ENCODE assay signal across 19 mouse cellular contexts in genomic region chr17:87770766-87771165, GRCm38 (mm10). TPM values are rescaled to one million over a fixed set of nuclear protein-coding genes. Genes with fewer than 3 reads are reported as not detected.
DNase-seq lines count a peak whose midpoint lies in the region; ATAC-seq and TF ChIP-seq lines count a peak whose summit lies in the region.
"Had no signal": no experiment of that assay in that cellular context is flagged by ENCODE, and none has a peak within 500 bp of the region (broad histone marks: within the 10 kb centered on the region; RNA-seq: fewer than 3 reads in every experiment).

No protein-coding gene starts in this region.

- H3K27me3 ChIP-seq in hindbrain, postnatal 0 days (ENCODE audit: insufficient read depth, low read length), result no peaks in the 10 kb centered on the region
- H3K27me3 ChIP-seq in hindbrain, embryonic 12.5 days, result no peaks in the 10 kb centered on the region
- no peaks in the 10 kb centered on the region for H3K27me3 ChIP-seq in cerebellum, adult 2 months (ENCODE audit: control insufficient read depth, insufficient read depth, low read length)
- H3K27me3 ChIP-seq: embryonic facial prominence, embryonic 12.5 days; liver, embryonic 15.5 days; neural tube, embryonic 15.5 days had no signal

- H3K4me1 ChIP-seq in hindbrain, postnatal 0 days (ENCODE audit: insufficient read depth, low read length), result no peaks in the 10 kb centered on the region
- H3K4me1 ChIP-seq in hindbrain, embryonic 12.5 days, result no peaks in the 10 kb centered on the region
- H3K4me1 ChIP-seq in cerebellum, adult 2 months (ENCODE audit: control insufficient read depth, insufficient read depth, low read length), result peaks cover 37% of the 10 kb centered on the region
- peaks cover 45% of the 10 kb centered on the region for H3K4me1 ChIP-seq in olfactory bulb, adult 2 months (ENCODE audit: control insufficient read depth, insufficient read depth, low read length)
- H3K4me1 ChIP-seq: embryonic facial prominence, embryonic 12.5 days; limb, embryonic 10.5 days; liver, embryonic 15.5 days; neural tube, embryonic 15.5 days had no signal

- WGBS in hindbrain, postnatal 0 days, result 33% methylated on average over 5 of the region's 5 CpGs
- 40% methylated on average over 5 of the region's 5 CpGs for WGBS in hindbrain, embryonic 12.5 days
- under 1% methylated on average over 5 of the region's 5 CpGs for WGBS in cerebellum, adult 2 months
- WGBS in olfactory bulb, adult 2 months, result 39% methylated on average over 5 of the region's 5 CpGs

- ATAC-seq in hindbrain, postnatal 0 days, result peak; percentile 71
- no peak for ATAC-seq in hindbrain, embryonic 12.5 days (ENCODE audit: low FRiP score)
- ATAC-seq in megakaryocyte progenitor cell, adult 5-6 weeks (replicated peaks; ENCODE audit: poor library complexity), result no peak
- ATAC-seq: forebrain, embryonic 14.5 days had no signal

- no peaks in the 10 kb centered on the region for H3K36me3 ChIP-seq in hindbrain, postnatal 0 days (ENCODE audit: insufficient read depth, low read length)
- no peaks in the 10 kb centered on the region for H3K36me3 ChIP-seq in hindbrain, embryonic 12.5 days
- H3K36me3 ChIP-seq: embryonic facial prominence, embryonic 12.5 days; limb, embryonic 10.5 days; liver, embryonic 15.5 days; neural tube, embryonic 15.5 days had no signal

- peak; percentile 30; the same call in 1 of the 2 replicates for TF ChIP-seq POLR2A in cerebellum, adult 2 months (IDR thresholded peaks at IDR 0.05; ENCODE audit: borderline replicate concordance, insufficient read depth, low read length)
- no peak for TF ChIP-seq POLR2A in olfactory bulb, adult 2 months (IDR thresholded peaks at IDR 0.05; ENCODE audit: insufficient read depth, low read depth, low read length)

- H3K4me2 ChIP-seq in hindbrain, postnatal 0 days (ENCODE audit: low read depth, low read length), result no peak overlapping the region
- H3K4me2 ChIP-seq in hindbrain, embryonic 12.5 days (replicated peaks), result no peak overlapping the region
- H3K4me2 ChIP-seq: embryonic facial prominence, embryonic 12.5 days; liver, embryonic 15.5 days; neural tube, embryonic 15.5 days had no signal

- peak; percentile 49 for DNase-seq in hindbrain, postnatal 0 days (ENCODE audit: low spot score)
- peak; percentile 15 for DNase-seq in adrenal gland, adult 8-10 months
- peak; percentile 91 to 96 for DNase-seq in cerebellum, adult 2 months
- DNase-seq in right cerebral cortex, postnatal 4 days, result no peak
- DNase-seq: layer of hippocampus, adult 9-11 months; lung, postnatal 4 days; thymus, postnatal 4 days had no signal

- no peak for TF ChIP-seq CTCF in hindbrain, postnatal 0 days (IDR thresholded peaks at IDR 0.05; ENCODE audit: low read depth)
- TF ChIP-seq CTCF in cerebellum, adult 2 months (IDR thresholded peaks at IDR 0.05; ENCODE audit: borderline replicate concordance, insufficient read depth, low read depth, low read length), result peak; percentile 18; the same call in 1 of the 2 replicates
- no peak for TF ChIP-seq CTCF in olfactory bulb, adult 2 months (IDR thresholded peaks at IDR 0.05; ENCODE audit: insufficient read depth, low read depth, low read length)

- no peaks in the 10 kb centered on the region for H3K9me3 ChIP-seq in hindbrain, postnatal 0 days (ENCODE audit: low read length)
- 0 out of 2 replicates have a peak, but pooled peaks cover 2% of the 10 kb centered on the region for H3K9me3 ChIP-seq in hindbrain, embryonic 12.5 days (replicated peaks)
- H3K9me3 ChIP-seq: embryonic facial prominence, embryonic 12.5 days; limb, embryonic 10.5 days; liver, embryonic 15.5 days; neural tube, embryonic 15.5 days had no signal

- H3K4me3 ChIP-seq in hindbrain, postnatal 0 days (ENCODE audit: low read length), result no peak overlapping the region
- no peak overlapping the region for H3K4me3 ChIP-seq in hindbrain, embryonic 12.5 days
- H3K4me3 ChIP-seq in cerebellum, adult 2 months (replicated peaks; ENCODE audit: insufficient read depth, low read depth, low read length), result no peak overlapping the region
- H3K4me3 ChIP-seq in olfactory bulb, adult 2 months (ENCODE audit: insufficient read depth, low read depth, low read length), result no peak overlapping the region
- H3K4me3 ChIP-seq: embryonic facial prominence, embryonic 12.5 days; limb, embryonic 10.5 days; liver, embryonic 15.5 days; neural tube, embryonic 15.5 days had no signal

- H3K27ac ChIP-seq in hindbrain, postnatal 0 days, result no peak overlapping the region
- H3K27ac ChIP-seq in hindbrain, embryonic 12.5 days, result no peak overlapping the region
- peak overlapping the region; percentile 41 for H3K27ac ChIP-seq in cerebellum, adult 2 months (ENCODE audit: insufficient read depth, low read length)
- H3K27ac ChIP-seq in olfactory bulb, adult 2 months (ENCODE audit: insufficient read depth, low read depth, low read length), result peak overlapping the region; percentile 12; the same call in 1 of the 2 replicates
- H3K27ac ChIP-seq: embryonic facial prominence, embryonic 12.5 days; limb, embryonic 10.5 days; liver, embryonic 15.5 days; neural tube, embryonic 15.5 days had no signal

- no peak overlapping the region for H3K9ac ChIP-seq in hindbrain, postnatal 0 days (replicated peaks; ENCODE audit: low read length)
- no peak overlapping the region for H3K9ac ChIP-seq in hindbrain, embryonic 12.5 days
- H3K9ac ChIP-seq: embryonic facial prominence, embryonic 12.5 days; liver, embryonic 15.5 days; neural tube, embryonic 15.5 days had no signal

RNA-seq across cellular contexts. Expression of gene Kcnk12, which starts 27.0 kb away (rescaled TPM):
- total RNA-seq in hindbrain, postnatal 0 days (2014; rRNA removed), result 12.8 and 19.5 TPM in 2 replicates
- 2.5 and 2.6 TPM in 2 replicates for polyA plus RNA-seq in hindbrain, postnatal 0 days (2015; fragmentation: Nextera tagmentation; extraction: Ambion mirVana)
- 0.26 and 0.58 TPM in 2 replicates for polyA plus RNA-seq in hindbrain, embryonic 12.5 days (2016; fragmentation: Nextera tagmentation; extraction: Ambion mirVana)
- under 1 TPM; 0.14 to 0.54 (median 0.19) TPM for total RNA-seq in adrenal gland, adult 8-10 months (2022)
- 43.2 and 50.4 TPM in 2 replicates for polyA plus RNA-seq in cerebellum, adult 2 months (2012; rRNA removed)
- polyA plus RNA-seq in olfactory bulb, adult 2 months (2012; ENCODE audit: insufficient read depth, insufficient read length, low replicate concordance, missing spikeins), result not detected in 2 replicates
- 4.0 and 6.8 TPM in 2 replicates for total RNA-seq in megakaryocyte progenitor cell, adult 5-6 weeks (2015)
- 5.6 and 5.9 TPM in 2 replicates for total RNA-seq in megakaryocyte progenitor cell, adult 5-6 weeks (2017)
- total RNA-seq: gastrocnemius, postnatal 4 days had no signal
- polyA plus RNA-seq: heart, embryonic 16.5 days; kidney, embryonic 16.5 days; limb, embryonic 10.5 days; stomach, embryonic 14.5 days had no signal

Comparison
In these comparisons a context has a peak if more than half of its experiments do, and no peak if none do; other contexts are left out.
1. H3K27ac ChIP-seq: peak in cerebellum, adult 2 months (single experiment) and olfactory bulb, adult 2 months (single experiment); none in hindbrain, postnatal 0 days (single experiment) and hindbrain, embryonic 12.5 days (single experiment).
2. RNA of gene Kcnk12, which starts 27.0 kb away (polyA plus RNA-seq): 43.2 to 50.4 TPM in cerebellum, adult 2 months; 2.5 to 2.6 TPM in hindbrain, postnatal 0 days, 0.26 to 0.58 TPM in hindbrain, embryonic 12.5 days and not detected in olfactory bulb, adult 2 months; every median in the first group is over 10 times any median in the second.